Mouse (Mus musculus): ENCODE results near the gene BC034090.
"Not testable (repeated sequence)": the region's sequence is repeated elsewhere in the genome, so short reads cannot be mapped to it uniquely, and the experiment has no call there.

Gene BC034090

DNA sequence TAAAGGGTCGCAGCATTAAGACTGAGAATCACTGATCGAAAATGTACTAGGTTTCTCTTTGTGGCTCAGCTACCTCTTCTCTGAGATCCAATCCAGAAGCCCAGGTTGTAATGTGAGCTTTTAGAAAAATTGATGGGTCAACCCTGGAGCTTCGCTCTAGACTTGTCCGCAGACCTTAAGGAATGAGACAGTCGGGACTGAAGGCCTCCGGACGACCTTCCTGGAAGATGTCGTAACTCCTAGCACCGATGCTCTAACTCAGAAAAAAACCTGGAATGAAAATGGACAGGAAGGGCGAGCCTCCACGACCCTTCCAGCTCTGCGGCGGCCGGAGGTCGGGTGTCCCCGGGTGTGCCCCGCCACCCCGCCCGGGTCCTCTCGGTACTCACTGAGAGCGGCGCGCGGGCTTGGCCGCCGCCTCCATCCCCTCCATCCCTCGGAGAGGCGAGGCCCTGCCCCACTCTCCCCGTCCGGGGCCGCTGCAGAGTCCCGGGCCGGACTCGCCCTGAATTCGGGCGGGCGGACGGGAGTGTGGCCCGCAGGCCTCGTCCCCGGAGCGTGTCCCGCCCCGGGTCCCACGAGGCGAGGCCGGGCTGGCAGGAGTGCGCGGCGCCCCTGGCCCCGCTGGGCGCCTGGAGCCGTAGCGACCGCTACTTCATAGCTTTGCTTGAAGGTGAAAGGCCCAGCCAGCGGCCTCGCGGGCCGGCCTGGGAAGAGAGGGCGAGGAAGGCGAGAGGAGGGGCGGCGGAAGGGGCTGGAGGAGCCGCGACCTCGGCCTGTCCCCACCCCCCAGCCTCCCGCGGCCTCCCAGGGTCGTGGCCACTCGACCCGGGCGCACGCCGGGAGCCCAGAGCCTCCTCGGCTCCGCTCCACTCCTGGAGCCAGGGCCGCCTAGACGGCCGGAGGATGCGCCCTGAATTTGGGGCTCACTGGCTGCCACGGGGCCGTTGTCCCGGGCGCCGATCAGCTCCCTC, at the start of gene BC034090:
Gene BC034090 (minus strand): TSS at position 648 of the 974 bp plus-strand sequence.
- DNase-seq (ENCODE audit: low spot score in 2 of 2) = no peak

DNA sequence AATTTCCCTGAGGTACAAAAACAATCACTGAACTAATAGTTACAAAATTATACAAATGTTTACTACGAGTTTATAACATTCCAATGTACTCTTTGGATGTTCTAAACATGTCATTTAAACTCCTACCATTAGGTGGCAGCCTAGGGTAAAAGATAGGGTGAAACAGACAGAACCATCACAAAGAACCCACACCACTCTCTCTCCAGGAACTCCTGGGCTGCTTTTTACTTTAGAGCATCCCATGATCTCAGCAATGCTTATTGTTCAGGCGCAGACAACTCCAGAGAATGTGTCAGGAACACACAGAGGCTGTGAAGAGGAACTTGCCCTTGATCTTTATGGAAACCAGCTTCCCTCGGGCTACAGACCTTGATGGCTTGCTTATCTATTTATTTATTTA, 49.2 kb upstream of the BC034090 start:
- DNase-seq (ENCODE audit: low spot score in 2 of 2) = peak; percentile 24 to 28

DNA sequence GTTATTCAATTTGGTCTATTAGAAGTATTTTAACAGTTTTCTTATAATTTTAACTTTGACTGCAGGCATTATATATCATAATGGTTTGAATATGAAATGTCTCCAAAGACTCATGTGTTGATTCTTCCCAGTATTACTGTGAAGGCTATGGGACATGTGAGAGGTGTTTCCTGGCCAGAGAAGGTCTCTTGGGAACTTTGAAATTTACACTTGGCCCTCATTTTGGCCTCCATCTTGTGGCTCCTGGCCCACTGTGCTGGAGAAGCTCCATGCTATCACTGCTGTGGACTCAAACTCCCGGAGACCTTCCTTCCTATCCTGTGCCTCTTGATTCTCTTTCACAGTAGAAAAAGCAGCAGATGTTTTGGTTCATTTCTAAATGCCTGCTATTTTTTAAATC, 45.2 kb upstream of the BC034090 start:
- no peak for DNase-seq (ENCODE audit: low spot score in 2 of 2)

DNA sequence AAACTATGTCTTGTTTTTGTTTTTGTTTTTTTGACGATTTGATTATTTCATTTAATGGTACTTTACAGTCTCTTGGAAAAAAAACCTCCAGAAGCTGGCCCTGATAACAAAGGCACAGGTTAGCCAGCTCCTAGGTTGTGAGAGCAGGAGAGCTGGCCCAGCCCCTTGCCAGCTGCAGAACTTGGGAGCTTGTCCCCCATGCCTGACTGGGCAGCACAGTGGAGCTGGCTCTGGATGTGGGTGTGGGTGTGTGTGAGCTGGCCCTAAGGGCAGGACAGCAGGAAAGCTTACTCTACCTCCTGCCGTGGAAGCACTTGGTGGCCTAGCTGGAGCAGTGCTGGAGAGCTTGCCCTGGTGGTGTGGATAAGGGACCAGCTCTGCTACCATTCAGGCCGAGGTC, 43.8 kb upstream of the BC034090 start:
- no peak for DNase-seq (ENCODE audit: low spot score in 2 of 2)

DNA sequence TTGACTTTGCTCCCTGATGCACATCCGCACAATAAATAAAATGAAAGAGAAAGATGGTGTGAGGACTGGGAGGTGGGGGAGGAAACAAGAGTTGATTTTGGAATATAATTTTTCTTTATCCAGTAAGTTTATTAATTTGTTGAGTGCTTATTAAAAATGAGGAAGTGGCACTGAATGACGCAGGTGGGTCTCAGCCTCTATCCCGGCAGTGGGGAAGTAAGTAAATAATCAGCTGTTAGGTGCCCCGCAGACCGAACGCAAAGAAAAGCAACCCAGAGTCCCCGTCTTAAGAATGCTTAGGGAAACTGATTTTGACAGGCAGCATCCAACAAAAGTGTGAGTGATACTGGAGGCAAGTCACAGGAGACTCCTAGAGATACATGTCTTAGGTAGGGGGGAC, 39.6 kb upstream of the BC034090 start:
- peak in 1 of 2 experiments; percentile 47 for DNase-seq (ENCODE audit: low spot score in 2 of 2)

DNA sequence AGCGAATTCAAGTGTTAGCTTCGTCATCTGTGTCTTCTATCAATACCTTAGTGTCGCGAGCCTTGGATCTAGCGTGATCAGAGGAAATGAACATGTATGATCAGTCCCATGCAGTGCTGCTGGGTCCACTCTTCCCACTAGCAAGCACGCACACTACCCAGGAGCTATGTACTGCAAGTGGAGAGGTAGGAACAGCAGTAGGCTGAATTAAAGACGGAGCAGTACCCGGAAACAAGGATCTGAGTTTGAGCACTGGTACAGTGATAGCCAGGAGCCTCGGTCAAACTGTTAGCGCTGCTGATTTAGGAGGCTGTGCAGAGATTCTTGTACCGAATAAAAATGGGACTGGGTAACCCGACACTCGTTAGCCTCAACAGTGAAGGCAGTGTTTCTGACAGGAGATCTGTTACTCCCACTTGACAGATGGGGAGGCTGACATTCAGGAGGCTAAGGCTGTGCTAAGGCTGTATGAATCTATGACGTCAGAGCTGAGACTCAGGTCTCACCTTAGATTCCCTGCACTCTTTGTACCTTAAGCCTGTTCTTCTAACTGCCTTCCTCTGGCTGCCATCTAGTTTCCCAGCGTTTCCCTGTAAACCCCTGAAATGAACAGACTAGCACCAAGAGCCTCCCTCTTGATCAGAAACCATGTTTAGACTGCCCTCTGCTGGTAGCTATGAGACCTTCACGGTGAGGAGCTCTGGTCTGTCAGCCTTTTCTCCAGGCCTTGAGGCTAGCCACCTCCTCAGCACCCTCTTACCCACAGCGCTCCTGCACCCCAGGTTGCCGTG, 37.0 kb upstream of the BC034090 start:
- peak; percentile 19 to 60 for DNase-seq (ENCODE audit: low spot score in 2 of 2)

DNA sequence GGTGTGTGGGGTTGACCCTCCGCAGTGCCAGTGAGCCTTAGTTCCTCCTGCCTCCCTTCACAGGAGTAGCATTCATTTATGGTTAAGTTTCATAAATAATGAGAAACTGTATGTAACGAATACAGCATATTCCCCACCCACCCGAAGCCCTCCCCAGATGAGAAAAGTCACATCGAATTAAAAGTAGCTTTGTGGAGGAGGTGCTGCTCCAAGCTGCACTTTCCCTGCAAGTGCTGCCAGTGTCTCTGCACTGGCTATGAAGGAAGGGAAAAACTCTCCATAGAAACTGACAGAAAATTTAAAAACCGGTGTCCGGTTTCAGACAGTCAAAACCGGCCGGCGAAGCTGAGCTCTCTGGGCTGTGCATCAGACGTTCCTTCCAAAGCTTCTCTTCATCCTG, 36.1 kb upstream of the BC034090 start:
- DNase-seq (ENCODE audit: low spot score in 2 of 2) = no peak

DNA sequence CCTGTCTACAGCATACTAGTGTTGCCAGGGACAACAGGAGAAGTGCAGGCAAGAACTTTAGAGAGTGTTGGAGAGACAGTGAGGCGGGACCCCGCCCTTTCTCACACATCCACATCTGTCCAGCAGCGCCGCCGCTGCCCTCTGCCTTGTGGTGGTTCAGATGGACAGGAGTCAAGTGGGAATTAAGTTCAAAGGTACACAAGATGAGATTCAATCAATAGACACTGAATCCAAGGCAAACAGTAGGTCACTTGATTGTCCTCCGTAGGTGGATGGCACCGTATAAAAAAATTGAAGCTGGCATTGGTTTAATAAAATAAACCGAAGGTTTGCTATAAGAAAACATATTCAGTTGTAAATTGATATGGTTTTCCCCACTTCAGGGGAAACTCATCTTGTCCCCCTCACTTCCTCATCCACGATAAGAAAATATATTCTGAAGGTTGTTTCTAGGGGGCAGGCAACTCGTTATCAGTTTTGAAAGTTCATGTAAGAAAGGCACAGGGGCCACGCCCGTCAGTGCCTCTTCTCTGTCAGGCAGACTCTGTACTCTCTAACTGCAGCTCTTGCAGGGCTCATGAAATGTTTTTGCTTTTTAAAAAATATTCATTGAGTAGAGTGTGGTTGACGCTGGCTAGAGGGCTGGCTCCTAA, 32.3 kb upstream of the BC034090 start:
- DNase-seq (ENCODE audit: low spot score in 2 of 2) = no peak

DNA sequence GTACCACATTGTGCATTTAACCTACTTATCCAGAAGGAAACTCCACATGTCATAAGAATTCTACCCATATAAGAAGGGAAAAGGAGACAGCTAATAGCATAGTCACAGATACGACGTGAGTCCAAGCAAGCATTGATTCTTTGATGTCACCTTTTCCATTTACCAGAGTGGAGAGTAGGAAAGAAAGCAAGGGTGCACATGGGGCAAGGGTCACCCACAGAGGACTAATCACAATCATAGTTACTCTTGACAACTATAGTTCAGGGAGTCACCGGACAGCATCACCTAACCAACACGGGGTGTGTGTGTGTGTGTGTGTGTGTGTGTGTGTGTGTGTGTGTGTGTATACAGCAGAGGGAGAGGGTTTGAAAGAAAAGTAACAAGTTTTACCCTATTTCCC, 31.5 kb upstream of the BC034090 start:
- no peak for DNase-seq (ENCODE audit: low spot score in 2 of 2)

DNA sequence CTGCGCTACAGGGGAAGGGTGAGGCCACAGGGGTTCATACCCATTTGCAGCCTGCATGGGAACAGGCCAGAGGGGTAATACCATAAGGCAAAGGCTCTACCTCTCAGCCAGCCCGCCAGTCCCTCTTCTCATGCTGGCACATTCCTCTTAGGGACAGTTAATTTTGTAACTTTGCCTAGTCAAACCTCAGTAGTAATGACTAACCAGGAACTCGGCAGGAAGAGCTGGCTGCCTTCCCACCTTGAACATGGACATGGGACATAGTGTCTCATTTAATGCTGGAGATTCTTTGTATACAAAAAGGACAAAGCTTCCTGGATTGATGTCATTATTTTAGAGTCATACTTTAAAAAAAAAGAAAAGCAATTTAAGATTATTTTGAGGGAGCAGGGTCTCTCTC, 30.7 kb upstream of the BC034090 start:
- no peak for DNase-seq (ENCODE audit: low spot score in 2 of 2)

DNA sequence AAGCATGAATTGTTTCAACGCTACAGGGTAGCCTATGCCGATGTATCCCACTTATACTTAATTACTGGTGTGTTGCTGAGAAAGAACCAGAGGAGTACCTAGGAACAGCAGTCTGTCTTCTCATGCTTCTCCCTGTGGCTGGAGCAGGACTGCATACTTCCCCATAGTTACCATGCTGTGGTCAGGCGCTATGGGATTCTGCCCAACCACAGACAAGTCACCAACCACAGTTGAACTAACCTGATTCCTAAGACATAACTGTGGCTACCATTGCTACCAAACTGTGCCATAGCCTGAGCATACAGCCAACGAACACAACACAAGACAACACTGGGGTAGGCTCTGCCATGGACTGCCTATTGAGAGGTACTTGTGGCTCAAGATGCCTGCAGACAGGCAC, 28.7 kb upstream of the BC034090 start:
- no peak for DNase-seq (ENCODE audit: low spot score in 2 of 2)

DNA sequence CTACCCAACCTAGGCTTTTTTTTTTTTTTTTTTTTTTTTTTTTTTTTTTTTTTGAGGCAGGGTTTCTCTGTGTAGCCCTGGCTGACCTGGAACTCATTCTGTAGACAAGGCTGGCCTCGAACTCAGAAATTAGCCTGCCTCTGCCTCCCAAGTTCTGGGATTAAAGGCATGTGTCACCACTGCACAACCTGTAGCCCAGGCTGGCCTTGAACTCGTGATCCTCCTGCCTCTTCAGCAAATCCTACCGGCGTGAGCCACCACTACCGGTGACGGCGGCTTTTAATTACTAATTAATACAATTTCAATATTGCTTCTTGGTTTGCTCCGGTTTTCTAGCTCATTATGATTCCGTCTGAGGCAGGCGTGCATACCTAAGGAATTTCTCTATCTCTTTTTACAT, 18.3 kb upstream of the BC034090 start:
- not testable (repeated sequence) for DNase-seq (ENCODE audit: low spot score in 2 of 2)

DNA sequence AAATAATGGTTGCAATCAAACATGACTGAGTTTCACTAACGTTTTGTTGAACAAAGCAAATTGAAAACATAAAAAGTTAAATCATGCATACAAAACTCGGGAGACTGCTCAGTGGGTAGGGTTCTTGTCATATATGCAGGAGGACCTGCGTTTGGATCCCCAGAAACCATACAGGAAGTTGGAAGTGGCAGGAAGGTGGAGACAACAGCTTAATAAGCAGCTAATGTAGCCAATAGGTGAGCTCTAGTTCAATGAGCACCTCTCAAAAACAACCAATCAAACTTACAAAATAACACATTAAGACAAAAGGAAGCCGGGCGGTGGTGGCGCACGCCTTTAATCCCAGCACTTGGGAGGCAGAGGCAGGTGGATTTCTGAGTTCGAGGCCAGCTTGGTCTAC, 10.1 kb upstream of the BC034090 start:
- DNase-seq (ENCODE audit: low spot score in 2 of 2) = no peak

DNA sequence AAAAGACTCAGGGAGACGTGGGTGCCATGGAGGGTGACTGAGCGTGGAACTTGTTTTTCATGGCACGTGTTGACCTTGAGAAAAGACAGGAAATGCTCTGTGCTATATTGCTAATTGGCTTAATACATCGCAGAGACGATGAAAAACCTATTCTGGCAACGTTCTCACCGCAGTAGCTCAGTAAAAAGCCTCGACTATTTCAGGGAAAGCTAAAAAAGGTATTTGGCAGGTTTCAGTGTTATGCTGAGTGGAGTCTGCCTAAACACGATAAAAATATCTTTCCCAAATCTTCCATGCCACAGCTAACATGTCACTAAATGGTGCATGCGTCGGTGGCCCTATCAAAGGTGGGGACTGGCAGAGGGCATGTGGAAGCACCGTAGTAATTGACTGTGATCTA, 8.9 kb upstream of the BC034090 start:
- DNase-seq (ENCODE audit: low spot score in 2 of 2) = no peak

DNA sequence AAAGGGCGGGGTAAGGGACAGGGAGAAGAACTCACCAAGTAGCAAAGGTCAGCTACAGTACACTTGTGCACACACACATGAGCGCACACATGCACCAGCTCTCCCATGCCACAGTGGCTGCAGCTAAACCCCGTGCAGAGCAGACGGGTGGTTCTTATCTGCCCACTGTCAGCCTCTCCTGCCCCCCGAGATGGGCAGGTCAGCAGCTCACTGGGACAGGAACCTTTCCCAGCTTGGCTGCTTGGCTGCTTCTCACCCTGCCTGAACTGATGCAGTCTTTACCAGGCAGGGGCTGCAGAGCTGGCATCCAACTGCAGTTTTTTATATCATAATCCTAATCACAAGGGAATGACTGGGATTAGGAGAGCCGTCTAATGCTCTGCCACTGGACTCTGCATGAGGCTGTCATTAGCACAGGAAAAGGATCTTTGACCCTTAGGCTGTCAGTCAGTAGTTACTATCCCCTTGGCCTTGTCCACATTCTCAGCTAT, 8.4 kb upstream of the BC034090 start:
- no peak for DNase-seq (ENCODE audit: low spot score in 2 of 2)

DNA sequence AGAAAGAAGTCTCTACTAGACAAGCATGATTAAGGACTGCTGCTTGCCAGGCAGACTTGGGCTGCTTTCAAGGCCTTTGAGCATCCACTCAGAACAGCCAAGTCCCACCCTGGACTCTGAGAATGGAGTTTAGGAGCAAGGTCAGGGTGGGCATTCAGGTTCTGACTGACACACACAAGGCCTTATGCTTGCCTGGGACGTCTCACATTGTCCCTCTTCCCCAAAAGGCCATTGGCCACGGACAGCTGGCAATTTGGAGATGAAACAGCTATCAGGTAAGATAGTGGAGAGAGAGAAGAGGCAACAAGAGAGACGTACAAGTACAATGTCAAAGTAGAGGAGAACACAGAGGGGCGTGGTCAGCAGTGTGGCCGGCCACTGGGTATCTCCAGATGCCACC, 7.4 kb upstream of the BC034090 start:
- no peak for DNase-seq (ENCODE audit: low spot score in 2 of 2)

DNA sequence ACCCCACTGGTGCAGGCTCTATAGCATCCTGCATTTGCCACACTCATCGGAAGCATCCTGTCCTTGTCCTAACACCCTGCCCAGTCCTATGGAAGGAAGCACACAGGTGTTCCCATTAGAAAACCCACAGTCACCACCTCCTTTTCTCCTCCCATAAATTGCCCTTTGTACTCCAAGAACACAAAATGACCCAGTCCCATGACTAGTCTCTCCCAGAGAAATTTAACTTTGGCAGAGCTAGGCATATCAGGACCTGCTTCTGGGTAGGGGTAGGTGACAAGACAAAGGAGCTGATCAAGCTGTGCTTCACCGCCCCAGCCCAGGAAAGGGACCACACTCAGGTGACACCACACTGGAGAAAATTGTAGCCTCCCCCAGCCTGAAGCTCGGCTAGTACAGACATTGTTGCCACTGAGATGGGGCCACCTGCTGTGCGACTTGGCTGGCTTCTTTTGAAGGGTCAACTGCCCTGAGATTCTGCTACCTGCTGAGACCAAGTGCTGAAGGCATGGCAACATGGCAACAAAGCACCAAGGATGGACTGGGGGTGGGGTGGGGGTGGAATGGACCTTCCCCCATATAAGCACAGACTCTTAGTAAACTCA, 6.4 kb upstream of the BC034090 start:
- no peak for DNase-seq (ENCODE audit: low spot score in 2 of 2)

DNA sequence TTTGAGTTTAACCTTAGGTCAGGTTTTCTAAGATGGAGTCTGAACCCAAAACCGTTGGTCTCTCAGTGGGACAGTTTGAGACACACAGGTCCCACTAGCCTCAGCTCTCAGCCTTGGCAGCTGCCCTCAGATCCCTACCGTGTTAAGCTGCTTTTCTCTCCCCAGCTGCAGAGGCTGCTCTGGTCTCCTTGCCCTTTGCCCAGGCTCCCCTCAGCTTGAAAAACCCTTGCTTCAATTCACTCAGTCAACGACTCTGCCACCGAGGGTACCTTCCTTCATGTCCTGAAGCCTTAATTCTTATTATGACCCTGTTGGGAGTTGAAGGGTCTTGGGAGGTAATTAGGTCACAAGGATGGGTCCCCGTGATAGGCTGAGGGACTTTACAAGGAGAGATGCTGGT, 5.7 kb upstream of the BC034090 start:
- no peak for DNase-seq (ENCODE audit: low spot score in 2 of 2)

DNA sequence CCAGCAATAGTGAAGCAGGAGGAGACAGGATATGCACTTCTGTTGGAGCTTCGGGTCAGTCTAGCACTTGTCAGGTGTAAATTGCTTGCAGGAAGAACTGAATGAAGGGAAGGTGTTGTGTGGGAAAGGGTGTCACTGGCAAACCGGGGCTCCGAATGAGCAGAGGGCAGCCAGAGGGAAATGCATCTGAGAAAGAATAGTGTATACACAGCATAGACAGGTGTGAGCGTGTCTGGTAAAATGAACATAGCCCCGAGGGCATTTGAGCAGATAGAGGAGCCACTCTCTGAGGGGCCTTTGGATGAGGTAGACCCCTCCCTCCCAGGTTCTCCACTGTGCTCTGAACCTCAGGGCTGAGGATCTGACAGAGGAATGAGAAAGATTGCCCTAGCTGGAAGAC, 3.8 kb upstream of the BC034090 start:
- DNase-seq (ENCODE audit: low spot score in 2 of 2) = no peak

DNA sequence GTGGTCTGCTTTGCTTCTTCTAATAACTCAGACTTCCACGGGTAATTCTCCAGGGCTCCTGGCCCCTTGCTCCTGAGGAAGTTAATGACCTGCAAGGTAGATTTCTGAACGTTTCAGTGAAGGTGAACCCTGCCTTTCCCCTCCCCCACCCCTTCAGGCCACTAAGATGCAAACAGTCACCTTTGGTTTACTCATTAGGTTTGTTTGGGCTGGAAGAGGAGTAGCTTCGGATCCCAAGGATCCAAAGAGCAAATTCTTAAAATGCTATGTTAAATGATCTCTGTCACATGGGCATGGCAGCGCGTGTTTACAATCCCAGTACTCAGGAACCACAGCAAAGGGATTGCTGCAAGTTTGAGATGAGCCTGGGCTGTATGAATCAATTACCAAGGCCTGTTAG, 3.2 kb upstream of the BC034090 start:
- DNase-seq (ENCODE audit: low spot score in 2 of 2) = no peak

DNA sequence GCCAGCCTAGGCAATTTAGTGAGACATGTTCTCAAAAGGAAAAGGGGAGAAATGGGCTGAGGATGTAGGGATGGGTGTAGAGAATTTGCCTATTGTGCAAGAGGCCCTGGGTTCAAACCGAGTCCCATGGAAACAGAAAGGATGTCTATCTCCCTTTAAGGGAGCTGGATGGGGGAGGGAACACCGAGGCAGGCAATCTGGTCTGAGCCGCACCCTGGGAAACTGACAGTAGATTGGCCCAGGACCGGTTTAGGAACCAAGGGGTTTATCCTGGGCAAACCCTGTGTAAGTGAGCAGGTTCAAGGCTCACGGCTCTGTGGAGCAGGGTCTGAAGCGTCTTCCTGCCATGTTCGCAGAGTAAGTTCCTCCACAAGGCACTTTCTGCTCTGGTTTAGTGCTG, 1.3 kb upstream of the BC034090 start:
- no peak for DNase-seq (ENCODE audit: low spot score in 2 of 2)

DNA sequence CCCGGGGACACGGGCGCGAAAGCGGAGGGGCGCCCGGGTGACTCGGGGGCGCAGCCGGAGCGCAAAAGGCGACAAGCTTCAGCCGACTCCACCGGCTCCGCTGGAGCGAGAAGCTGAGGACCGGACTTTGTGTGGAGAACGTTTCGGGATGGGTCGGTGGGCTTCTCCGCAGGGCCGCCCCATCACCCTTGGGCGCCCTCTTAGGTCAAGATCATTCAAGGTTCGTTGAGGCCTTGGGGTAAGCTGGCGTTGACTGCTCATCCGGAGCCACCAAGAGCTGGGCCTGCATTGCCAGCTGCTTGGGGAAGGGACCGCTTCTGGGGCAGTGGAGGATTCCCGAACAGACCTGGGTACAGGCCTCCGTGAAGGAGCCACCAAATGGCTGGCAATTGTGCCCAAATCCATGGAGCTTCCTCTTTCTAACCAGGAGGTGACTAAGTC, 547 bp upstream of the BC034090 start:
- DNase-seq (ENCODE audit: low spot score in 2 of 2) = no peak
